Comparison of ENCODE assay signal across 26 mouse cellular contexts in genomic region chrX:112339486-112339885, GRCm38 (mm10). TPM values are rescaled to one million over a fixed set of nuclear protein-coding genes. Genes with fewer than 3 reads are reported as not detected.
A peak's percentile ranks its signal among the peaks of the same experiment; 100 is the strongest.
DNase-seq lines count a peak whose midpoint lies in the region; ATAC-seq and TF ChIP-seq lines count a peak whose summit lies in the region.
"Had no signal": no experiment of that assay in that cellular context is flagged by ENCODE, and none has a peak within 500 bp of the region (broad histone marks: within the 10 kb centered on the region; RNA-seq: fewer than 3 reads in every experiment).

No protein-coding gene starts in this region.

- H3K4me1 ChIP-seq in liver, adult 2 months (ENCODE audit: control insufficient read depth, insufficient read depth, low read length) = no peaks in the 10 kb centered on the region
- H3K4me1 ChIP-seq in liver, embryonic 11.5 days (replicated peaks; ENCODE audit: control insufficient read depth, insufficient read depth, low read length) = no peaks in the 10 kb centered on the region
- H3K4me1 ChIP-seq in forebrain, embryonic 14.5 days (ENCODE audit: control insufficient read depth, insufficient read depth, low read length) = no peaks in the 10 kb centered on the region
- H3K4me1 ChIP-seq: heart, embryonic 12.5 days; kidney, embryonic 15.5 days had no signal

- no peak overlapping the region for H3K27ac ChIP-seq in liver, adult 2 months (replicated peaks; ENCODE audit: insufficient read depth, low read depth, low read length)
- no peak overlapping the region for H3K27ac ChIP-seq in liver, embryonic 11.5 days (ENCODE audit: low read depth, low read length)
- H3K27ac ChIP-seq in forebrain, embryonic 14.5 days (ENCODE audit: low read depth, low read length) = no peak overlapping the region
- H3K27ac ChIP-seq: hindbrain, embryonic 14.5 days; kidney, embryonic 15.5 days; liver, embryonic 14.5 days; macrophage had no signal

- no peak for TF ChIP-seq POLR2A in liver, adult 2 months (IDR thresholded peaks at IDR 0.05; ENCODE audit: extremely low read depth, insufficient read depth, low read length)

- H3K4me3 ChIP-seq in liver, adult 2 months (ENCODE audit: insufficient read depth, low read depth, low read length) = no peak overlapping the region
- no peak overlapping the region for H3K4me3 ChIP-seq in liver, embryonic 11.5 days (ENCODE audit: low read depth, low read length)
- no peak overlapping the region for H3K4me3 ChIP-seq in forebrain, embryonic 14.5 days (ENCODE audit: low read depth, low read length)
- H3K4me3 ChIP-seq: erythroblast, embryonic 14.5 days; heart, embryonic 12.5 days; kidney, embryonic 15.5 days had no signal

- no peaks in the 10 kb centered on the region for H3K9me3 ChIP-seq in liver, embryonic 11.5 days (ENCODE audit: control insufficient read depth, low read length)
- no peaks in the 10 kb centered on the region for H3K9me3 ChIP-seq in forebrain, embryonic 14.5 days (replicated peaks; ENCODE audit: control insufficient read depth, low read length)
- H3K9me3 ChIP-seq: heart, embryonic 12.5 days; kidney, embryonic 15.5 days had no signal

- H3K4me2 ChIP-seq in liver, embryonic 11.5 days = no peak overlapping the region
- no peak overlapping the region for H3K4me2 ChIP-seq in forebrain, embryonic 14.5 days (ENCODE audit: low read length)
- H3K4me2 ChIP-seq: heart, embryonic 12.5 days; hindbrain, embryonic 14.5 days; kidney, embryonic 15.5 days had no signal

- ATAC-seq in liver, embryonic 11.5 days (replicated peaks; ENCODE audit: low FRiP score) = no peak
- ATAC-seq in forebrain, embryonic 14.5 days = no peak
- ATAC-seq: activated CD4-positive, CD25-positive, alpha-beta regulatory T cell, adult 4 months; forebrain, postnatal 0 days had no signal

- no peak for TF ChIP-seq CTCF in liver, adult 2 months (IDR thresholded peaks at IDR 0.05; ENCODE audit: low read depth, low read length)

- H3K79me2 ChIP-seq in liver, adult 2 months (ENCODE audit: control insufficient read depth, insufficient read depth, low read length) = no peaks in the 10 kb centered on the region

- no peak overlapping the region for H3K9ac ChIP-seq in liver, adult 2 months (ENCODE audit: low read depth, low read length)
- H3K9ac ChIP-seq in liver, embryonic 11.5 days (ENCODE audit: low read depth, low read length) = no peak overlapping the region
- H3K9ac ChIP-seq in forebrain, embryonic 14.5 days (ENCODE audit: low read length) = no peak overlapping the region
- H3K9ac ChIP-seq: forebrain, postnatal 0 days; heart, embryonic 12.5 days; hindbrain, embryonic 14.5 days; kidney, embryonic 15.5 days; liver, embryonic 14.5 days had no signal

- H3K36me3 ChIP-seq in liver, adult 2 months (ENCODE audit: control insufficient read depth, insufficient read depth, low read length) = no peaks in the 10 kb centered on the region; the same call in 1 of the 2 replicates
- H3K36me3 ChIP-seq in liver, embryonic 11.5 days (ENCODE audit: control insufficient read depth, insufficient read depth, low read length) = no peaks in the 10 kb centered on the region
- H3K36me3 ChIP-seq in forebrain, embryonic 14.5 days (ENCODE audit: control insufficient read depth, insufficient read depth, low read length) = no peaks in the 10 kb centered on the region

- whole genome bisulfite sequencing in liver, adult 2 months = 26% methylated on average over 3 of the region's 3 CpGs
- WGBS in liver, embryonic 11.5 days = 77% methylated on average over 3 of the region's 3 CpGs
- whole genome bisulfite sequencing in forebrain, embryonic 14.5 days = 72% methylated on average over 3 of the region's 3 CpGs

- H3K27me3 ChIP-seq in liver, adult 2 months (ENCODE audit: control insufficient read depth, insufficient read depth, low read length) = no peaks in the 10 kb centered on the region
- H3K27me3 ChIP-seq in liver, embryonic 11.5 days (replicated peaks; ENCODE audit: control insufficient read depth, insufficient read depth, low read length) = no peaks in the 10 kb centered on the region
- no peaks in the 10 kb centered on the region for H3K27me3 ChIP-seq in forebrain, embryonic 14.5 days (replicated peaks; ENCODE audit: control insufficient read depth, insufficient read depth, low read length)
- H3K27me3 ChIP-seq: heart, embryonic 12.5 days; kidney, embryonic 15.5 days had no signal

- DNase-seq in adrenal gland, adult (ENCODE audit: inconsistent age in 2 of 2, low spot score in 1 of 2) = peak; percentile 28 to 76
- DNase-seq in adrenal gland, postnatal 4 days (ENCODE audit: low spot score in 2 of 2) = no peak
- peak; percentile 8 for DNase-seq in liver, adult 2 months (ENCODE audit: extremely low read depth, low read depth, low spot score)
- DNase-seq in liver, embryonic 11.5 days (ENCODE audit: low spot score) = no peak
- DNase-seq in adrenal gland, postnatal 25 days = peak; percentile 3
- DNase-seq in forebrain, embryonic 14.5 days (ENCODE audit: low spot score) = no peak
- no peak for DNase-seq in natural killer cell, adult 2 months (ENCODE audit: low spot score in 2 of 2)
- DNase-seq: cerebellum, adult 11-12 months; cerebellum, adult 9-11 months; forebrain, postnatal 0 days; gastrocnemius, postnatal 10 days; kidney, adult 11 months; kidney, postnatal 25 days; left cerebral cortex, postnatal 4 days; lung, adult 2 months; lung, postnatal 10 days; midbrain, embryonic 14.5 days; spleen, adult 18-20 months; thymus, postnatal 14 days had no signal

RNA-seq across cellular contexts. Expression of gene Apool, which starts 28.4 kb away (rescaled TPM):
- 10 to 100 TPM; 42.4 to 43.5 TPM for total RNA-seq in adrenal gland, postnatal 4 days (2021)
- total RNA-seq in liver, adult 2 months (2014; rRNA removed) = 28.8 and 38.8 TPM in 2 replicates
- polyA plus RNA-seq in liver, adult 2 months (2012; rRNA removed) = 4.3 and 4.6 TPM in 2 replicates
- polyA plus RNA-seq in liver, embryonic 11.5 days (2014; fragmentation: Nextera tagmentation; extraction: Ambion mirVana) = 47.5 and 48.6 TPM in 2 replicates
- total RNA-seq in adrenal gland, postnatal 25 days (2021) = 38.1 and 48.1 TPM in 2 replicates
- 25.9 and 32.2 TPM in 2 replicates for polyA plus RNA-seq in forebrain, embryonic 14.5 days (2014; fragmentation: Nextera tagmentation; extraction: Ambion mirVana)

Comparison
In these comparisons a context has a peak if more than half of its experiments do, and no peak if none do; other contexts are left out.
1. DNase-seq: peak in adrenal gland, adult (2 of 2), liver, adult 2 months (single experiment) and adrenal gland, postnatal 25 days (single experiment); none in adrenal gland, postnatal 4 days (0 of 2), liver, embryonic 11.5 days (single experiment), forebrain, embryonic 14.5 days (single experiment) and natural killer cell, adult 2 months (0 of 2).